Mouse (Mus musculus) heart, adult 9 months (tissue): ENCODE data around the gene Tle1.

Experiments
- DNase-seq, 2 experiments: peaks; one replicate each; pipeline ENCODE4 v3.0.0; 2022; ENCODE audit warnings: low spot score in 2 of 2

The Tle1 gene

DNA sequence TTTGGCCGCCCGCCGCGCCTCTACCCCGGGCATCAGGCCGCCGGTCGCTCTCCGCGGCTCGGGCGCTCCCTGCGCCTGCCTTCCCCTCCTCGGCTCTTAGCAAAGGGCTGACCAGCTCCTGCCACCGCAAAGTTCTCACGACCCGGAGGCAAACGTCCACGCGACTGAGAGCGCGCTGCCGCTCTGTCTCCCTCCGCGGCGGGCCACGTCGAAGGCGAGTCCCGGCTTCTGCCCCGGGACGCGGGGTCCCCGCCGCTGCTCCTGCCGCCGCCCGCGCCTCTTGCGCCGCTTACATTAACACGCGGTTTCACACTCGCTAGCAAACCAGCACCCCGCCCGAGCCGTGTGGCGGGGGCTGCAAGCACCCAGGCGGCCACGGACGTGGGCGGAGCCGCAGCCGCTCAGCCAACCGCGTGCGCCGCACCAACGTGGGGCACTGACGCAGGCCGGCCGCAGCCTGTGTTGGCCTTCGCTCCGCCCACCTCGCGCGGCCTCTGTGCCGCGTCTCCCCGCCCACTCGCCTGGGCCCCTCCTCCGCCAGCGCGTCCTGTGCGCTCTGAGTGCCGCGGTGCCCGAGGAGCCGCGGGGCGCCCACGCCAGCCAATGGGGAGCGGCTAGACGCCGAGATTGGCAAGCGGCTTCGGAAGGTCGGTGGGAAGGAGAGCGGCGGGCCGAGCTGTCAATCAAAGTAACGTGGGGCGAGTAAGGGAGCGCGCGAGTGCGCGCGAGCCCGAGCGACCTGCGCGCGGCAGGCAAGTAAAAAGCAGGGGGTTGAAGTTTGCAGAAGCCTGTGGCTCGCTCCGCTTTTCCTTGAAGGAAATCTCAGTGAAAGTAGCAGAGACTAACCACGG, at the start of gene Tle1:
Tle1 (minus strand) TSS at position 361 of the 851 bp plus-strand sequence.
- DNase-seq: peak; percentile 99

DNA sequence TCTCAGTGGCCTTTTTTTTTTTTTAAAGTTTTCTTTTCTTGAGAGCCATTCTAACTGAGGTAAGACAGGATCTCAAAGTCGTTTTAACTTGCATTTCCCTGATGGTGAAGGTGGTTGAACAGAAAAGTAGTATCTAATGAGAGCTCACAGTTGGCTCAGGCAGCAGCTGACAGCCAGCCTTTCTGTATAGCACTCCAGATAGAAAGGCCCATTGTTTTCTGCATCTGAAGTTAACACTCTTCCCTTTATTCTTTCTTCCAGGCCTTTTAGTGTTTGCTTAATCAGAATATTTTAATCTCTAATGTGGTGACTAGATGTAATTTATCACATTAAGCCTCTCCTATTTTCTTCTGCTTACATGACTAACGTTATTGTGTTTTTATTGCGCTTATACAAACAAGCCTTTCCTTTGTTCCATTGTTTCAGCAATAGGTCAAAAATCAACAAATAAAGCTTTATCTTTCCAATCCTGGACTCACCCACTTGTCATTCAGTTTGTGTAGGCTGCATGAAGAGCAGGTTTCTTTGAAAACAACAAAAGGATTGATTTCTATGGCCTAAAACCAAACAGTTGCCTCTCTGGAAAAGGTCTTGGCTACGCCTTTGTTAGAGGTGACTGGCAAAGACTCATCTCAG, 33.0 kb upstream of the Tle1 start:
- DNase-seq: no peak

DNA sequence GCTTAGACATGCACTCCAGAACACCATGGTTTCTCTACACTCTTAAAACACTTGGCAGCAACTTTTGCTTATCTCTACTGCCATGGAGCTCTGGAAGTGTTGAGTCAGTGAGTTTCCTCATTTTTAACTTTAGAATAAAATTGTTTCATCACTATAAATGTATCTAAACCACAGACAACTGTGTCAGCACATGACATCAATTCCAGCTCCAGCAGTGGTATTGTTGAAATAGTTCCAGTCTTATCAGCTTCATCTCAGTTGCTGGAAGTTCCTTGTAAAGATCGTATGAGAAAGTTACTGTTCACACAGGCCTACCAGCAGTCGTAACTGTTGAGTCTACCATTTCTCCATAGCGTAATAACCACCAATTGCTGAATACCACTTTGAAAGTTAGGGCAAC, 31.5 kb upstream of the Tle1 start:
- no peak for DNase-seq

DNA sequence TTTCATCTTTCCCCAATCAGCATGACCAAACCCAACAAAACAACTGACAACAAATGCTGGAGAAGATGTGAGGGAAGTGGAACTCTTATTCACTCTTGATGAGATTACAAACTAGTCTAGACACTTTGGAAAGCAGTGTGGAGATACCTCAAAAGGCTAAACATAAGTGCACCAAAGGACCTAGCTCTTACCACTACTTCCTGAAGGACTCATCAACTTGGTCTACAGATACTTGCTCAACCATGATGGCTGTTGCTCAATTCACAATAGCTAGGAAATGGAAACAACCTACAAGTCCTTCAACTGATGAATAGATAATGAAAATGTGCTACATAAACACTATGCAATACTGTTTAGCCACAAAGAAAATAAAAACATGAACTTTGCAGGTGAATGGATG, 30.1 kb upstream of the Tle1 start:
- no peak for DNase-seq

DNA sequence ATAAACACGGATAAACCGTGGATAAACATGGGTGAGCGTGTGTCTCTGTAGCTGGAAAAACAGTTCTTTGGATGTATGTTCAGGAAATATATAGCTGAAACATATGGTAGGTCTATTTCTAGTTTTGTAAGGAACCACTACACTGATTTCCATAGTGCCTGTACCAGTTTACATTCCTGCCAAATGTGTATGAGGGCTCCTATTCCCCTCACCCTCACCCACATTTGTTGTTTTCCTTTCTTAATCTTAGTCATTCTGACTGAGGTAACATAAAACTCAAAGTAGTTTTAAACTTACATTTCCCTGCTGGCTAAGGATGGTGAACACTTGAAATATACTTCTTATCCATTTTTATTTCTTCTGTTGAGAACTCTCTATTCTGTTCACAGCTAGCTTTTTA, 20.9 kb upstream of the Tle1 start:
- no peak for DNase-seq

DNA sequence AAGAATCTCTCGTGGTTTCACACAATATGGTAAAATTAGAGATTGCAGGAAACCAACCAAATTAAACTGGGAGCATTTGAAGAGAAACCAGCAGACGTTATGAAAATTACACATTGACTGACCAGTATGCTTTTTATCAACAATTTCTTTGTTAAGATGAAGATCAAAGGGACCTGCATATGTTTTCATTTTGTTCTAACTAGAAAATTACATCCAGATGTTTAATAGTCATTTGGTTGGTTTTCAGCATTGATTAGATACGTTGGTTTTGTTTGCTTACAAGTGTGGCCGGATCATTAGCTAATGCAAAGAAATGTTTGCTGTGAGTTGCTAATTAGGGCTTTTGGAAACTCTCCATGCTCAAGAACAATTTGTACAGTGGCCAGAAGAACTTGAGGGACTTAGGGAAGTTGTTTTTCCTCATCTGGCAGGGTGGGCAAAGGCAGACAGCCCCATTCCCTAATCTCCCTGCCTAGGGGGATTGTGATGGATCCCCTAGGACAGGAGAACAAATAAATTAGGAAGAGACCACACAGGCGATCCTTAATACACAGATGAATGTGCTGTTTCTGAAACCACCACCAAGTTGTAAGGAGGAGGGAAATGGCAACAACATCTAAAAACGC, 3.8 kb upstream of the Tle1 start:
- DNase-seq: no peak

DNA sequence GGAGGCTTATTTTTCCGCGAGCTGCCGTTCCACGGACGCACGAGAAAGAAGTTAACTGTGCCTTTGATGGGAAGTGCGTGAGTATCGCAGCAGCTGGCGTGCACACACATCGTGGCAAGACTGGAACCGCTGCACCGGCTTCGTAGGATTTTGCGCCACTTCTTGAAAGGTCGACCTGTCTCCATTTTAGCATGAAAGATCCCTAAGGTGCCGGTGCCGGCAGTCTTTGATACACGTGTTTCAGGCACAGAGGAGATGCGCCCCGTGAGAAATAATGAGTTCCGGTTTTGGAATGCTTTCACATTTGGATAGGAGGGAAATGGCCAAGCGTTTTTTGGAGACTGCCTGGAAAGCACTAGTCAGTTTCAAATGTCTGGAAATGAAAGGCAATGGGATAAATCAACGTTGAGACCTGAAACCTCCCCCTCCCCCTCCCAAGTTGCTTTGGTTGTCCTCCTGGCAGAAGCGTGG, 837 bp upstream of the Tle1 start:
- peak in 1 of 2 experiments; percentile 26 for DNase-seq

DNA sequence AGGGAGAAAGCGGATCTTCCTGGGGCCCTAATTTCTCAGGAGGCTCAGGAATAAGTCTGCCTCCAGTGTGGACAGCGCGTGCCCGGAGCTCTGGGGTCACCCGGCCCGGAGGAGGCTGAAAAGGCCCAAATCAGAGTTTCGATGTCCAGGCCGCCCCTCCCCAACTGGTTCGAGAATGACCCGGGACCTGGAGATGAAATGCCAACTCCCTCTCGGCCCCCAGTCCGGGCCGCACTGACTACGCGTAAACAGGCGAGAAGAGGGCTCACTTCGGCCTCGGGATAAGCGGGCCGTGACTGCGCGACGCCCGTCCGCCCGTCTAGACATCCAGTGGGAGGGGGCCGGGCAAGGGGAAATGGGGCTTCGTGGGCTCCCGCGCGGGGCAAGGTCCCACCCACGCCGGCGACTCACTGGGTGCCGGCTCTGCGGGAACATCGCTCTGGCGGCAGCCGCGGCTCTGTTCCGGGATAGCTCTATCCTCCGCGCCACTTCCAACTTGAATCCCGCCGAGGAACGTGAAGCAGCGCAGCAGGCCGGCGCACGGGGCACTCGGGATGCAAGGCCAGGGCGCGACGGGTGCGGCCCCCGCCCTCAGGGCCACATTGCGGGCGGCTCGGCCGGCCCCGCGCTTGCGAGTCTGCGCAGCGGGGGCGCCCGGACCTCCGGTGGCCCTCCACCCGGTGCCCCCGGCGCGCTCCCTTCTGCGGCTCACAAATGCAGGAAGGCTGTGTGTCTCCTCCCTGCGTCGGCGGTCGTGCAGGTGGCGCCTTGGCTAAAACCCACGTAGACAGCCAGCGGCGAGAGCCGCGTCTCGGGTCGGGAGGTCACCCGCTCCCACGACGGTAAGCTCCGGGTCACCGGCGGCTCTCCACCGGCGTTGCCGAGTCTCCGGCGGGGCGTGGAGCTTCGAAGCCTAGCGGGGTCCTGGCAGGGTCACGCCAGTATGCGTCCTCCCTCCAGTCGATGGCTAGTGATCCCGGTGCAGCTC, 854 bp downstream of the Tle1 start:
- DNase-seq: peak; percentile 37 to 38

DNA sequence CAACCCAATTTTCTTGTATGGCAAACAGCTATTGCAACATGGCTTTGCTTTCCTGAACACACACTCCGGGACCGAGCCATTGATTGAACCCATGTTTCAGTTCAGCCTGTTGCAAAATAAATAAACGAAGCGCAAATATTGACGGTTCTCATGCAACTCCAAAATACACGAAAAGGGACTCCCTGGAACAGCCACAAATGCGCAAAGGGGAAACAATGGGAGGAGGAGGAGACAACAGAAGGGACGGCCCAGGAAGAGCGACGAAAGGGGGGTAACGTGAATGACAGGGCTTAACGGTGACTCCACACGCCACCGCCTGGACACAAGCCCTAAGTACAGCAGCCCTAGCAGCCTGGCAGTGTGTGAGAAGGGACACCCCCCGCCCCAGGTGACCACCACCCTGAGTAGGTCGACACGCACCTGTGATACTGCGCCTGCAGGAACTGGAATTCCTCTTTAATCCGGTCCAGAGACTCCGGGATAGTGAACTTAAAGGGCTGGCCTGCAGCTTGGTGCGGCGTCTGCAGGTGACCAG, 1.8 kb downstream of the Tle1 start:
- peak; percentile 80 to 82 for DNase-seq

DNA sequence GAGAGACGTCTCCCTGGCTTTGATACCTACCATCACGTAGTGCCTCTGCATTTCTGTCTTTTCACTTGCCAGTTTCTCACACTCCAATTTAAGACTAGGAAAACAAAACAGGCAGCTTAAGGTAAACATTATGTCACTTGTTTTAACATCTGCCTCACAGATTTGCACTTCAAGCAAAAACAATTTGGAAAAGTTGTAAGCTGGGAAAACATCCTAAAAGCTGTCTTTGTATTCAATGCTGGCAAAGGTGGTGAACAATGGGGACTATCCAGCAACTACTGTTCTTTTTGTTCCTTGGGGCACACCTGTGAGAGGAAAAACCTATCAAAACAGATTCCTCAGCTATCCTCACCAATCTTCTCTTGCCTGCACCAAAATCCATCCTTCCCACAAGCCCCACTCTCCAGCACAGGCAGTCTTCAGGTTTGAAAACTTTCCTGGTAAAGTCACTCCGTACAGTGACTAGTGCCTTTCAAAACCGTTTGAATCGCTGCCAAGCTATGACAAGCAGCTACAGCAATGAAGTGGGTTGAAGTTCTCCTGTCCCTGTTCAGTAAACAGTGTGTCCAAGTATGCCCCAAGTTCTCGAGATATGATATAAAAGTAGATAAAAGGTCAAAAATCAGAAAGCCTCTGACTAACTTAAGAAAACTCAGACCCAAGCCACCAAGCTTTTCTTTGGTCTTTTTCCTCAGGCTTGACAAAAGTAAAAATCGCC, 2.7 kb downstream of the Tle1 start:
- peak; percentile 15 to 36 for DNase-seq

DNA sequence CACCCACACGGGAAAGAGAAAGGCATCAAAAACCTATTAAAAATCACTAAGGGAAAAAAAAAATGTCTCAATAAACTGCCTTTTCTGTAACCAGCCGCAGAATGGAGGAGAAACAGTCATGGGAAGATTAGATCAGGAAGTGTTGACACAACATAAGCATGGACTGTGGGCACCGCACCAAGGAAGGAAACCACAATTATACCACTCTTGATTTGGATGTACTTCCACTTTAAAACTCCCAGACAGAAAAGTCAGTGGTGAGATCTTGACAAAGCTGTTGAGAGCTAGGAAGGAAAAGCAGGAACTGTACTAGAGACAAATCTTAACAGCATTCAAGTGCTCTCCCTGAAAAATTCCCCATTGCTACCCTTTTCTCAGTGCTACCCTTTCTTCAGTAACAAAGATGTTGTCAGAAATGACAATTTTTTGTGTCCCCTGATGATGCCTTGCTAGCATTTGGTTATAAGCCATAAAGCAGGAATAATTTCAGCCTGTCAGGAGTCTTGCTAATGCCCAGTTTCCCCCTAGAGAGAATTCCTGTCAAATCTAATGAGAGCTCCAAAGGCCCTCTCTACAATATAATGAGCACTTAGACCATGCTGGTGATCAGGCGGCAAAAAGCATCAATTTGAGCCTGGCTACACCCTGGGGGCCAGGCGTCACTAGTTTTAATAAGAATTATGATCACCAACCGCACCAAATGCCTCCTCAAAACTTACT, 5.4 kb downstream of the Tle1 start:
- DNase-seq: peak; percentile 18 to 35

DNA sequence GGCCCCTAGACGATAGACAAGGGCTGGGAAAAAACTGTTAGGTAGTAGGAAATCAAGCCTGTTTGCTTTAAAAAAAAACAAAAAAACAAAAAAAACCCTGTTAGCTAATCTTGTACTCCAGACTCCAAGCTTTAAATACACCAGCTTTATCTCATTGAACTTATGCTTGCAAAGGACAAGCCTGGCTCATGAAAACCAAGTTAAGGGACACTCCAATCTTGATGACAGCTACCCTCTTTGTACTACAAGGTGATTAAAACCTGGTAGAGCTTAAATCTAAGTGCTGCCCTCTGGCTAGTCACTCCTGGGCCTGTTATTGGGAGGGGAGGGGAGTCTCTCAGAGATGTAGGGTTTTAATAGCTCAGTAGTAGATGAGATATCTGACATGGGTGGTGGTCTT, 7.4 kb downstream of the Tle1 start:
- DNase-seq: no peak

DNA sequence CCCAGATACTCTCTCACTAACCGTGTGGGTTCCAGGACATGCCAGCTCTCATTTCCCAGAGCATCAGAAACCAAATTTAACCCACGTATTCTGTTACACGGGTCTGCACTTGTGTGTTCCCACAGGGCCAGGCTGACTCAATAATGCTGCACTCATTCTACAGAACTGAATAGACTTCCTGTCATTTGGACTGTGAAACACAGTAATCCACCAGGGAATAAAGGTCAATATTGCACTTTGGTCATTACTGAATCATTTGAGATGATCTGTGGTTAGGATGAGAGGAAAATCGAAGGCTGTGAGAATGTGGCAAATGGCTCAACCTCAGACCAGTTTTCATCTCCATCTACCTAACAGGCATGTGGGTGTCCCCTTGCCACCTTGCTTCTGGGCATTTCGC, 16.2 kb downstream of the Tle1 start:
- DNase-seq: no peak

DNA sequence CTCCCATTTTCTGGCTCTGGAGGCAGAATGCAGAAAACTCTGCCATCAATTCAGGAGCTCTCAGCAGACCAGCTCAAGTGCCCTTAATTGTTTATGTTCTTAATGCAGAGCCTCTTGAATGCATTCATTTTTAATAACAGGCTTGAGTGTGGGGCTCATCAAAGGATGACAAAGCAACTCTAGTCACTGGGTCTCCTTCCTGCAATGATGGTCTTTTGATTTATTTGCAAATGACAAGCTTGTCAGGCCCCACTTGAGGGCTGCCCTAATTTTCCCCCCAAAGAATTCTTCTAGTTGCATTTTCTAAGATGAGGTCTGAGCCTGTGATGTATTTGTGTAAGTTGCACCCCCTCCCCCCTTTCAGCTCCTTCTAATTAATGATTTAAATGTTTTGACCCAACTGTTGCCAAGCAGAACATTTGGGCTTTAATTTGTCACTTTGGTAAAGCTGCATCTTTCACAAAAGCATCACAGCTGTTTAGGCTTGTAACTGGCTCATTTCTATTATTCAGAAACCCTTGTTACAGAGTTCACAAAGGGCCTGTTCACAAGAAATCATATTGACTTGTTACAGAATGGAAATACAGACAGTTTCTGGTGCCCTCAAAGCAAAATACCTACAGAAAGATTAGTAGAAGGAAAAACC, 18.3 kb downstream of the Tle1 start:
- no peak for DNase-seq

DNA sequence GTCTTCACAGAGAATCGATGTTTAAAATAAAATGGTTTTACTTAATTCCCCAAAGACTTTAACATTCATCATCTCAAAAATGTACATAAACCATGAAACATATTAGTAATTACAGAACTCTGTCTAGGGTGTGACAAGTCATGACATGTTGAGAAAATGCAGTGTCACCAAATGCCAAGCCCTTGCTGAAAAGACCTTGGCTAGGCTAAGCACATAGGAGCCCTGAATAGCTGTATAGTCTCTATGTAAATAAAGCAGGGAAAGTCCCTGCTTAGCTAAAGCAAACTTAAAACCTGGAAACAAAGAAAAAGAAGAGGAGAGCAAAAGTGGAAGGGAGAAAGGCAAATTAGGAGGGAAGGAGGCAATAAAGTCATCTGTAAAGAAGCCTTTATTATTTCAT, 24.8 kb downstream of the Tle1 start:
- no peak for DNase-seq

DNA sequence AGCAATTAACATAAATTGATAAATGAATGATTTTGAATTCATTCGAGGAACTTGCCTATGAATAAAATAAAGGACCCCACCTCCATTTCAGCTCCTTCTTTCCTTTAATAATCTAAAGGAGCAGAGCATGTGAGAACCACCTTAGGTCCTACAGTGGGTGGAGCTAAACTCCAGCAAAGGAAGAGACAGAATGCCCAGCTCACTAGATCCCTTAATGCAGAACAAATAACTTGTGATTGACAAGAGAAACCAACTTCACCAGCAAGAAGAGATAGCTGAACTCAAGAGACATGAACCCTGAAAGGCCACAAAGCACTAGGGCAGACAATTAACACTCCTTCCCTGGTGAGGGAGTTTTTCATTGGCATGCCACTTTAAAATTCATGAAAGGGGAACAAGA, 32.5 kb downstream of the Tle1 start:
- no peak for DNase-seq

DNA sequence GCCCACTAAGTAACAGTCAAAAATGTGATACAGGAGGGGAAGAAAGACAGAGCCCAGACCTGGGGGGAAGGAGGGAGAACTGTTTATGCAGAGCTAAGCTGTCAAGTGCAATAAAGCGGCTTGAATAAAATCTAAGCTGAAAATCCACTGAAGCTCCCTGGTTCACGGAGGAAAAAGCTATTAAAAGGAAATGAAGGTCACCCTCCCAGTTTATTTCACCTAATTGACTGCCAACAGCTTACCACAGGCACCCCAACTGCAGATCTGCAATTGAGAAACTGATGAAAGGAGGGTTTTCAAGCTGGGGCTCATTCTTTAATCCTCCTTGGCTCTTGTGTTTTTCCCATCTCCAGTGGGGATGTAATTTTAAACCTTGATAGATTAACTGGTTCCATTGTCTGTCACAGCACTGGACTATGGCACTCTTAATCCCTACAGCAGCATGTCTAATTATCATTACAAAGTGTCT, 32.9 kb downstream of the Tle1 start:
- no peak for DNase-seq

DNA sequence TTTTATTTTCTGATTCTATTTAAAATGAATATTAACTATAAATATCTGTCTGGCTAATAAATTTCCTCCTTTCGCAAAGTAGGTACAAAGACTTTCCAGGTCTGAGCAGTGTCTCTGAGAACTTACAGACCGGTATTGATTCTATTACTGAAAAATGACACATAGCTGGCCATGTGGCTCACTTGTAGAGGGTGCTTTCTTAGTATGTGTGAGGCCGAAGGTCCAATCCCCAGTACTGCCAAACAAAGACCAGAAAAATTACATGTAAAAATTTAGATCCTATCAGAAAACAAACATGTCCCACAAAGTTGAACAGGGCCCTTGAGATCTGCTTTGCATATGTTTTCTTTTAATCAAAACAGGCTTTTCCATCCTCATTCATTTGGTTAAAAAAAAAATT, 33.5 kb downstream of the Tle1 start:
- DNase-seq: no peak

DNA sequence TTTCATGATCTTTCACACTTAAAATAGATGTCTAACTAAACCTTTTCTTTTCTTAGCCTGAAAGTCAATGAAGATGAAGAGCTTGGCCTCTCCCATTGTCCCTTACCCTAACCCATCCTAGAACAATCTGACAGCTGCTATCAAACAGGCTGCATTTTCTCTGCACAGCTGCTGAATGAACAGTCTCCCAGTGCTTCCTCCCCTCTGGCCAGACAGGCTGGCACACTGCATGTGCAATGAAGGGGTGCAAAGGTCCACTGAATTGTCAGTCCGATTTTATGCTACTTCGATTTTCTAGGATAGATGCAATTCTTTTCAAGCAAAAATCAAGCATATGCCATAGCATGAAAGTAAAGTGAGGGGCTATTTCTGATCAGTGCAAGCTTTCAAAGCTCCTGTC, 34.2 kb downstream of the Tle1 start:
- no peak for DNase-seq
